Mouse (Mus musculus) thymus, postnatal 0 days (tissue): ENCODE data around the gene Fbxo39. TPM values are rescaled to one million over a fixed set of nuclear protein-coding genes. Genes with fewer than 3 reads are reported as not detected.

Experiments used
- DNase-seq: peaks from one replicate; pipeline ENCODE4 v3.0.0-alpha.2; 2015; ENCODE audit warnings: low spot score
- polyA plus RNA-seq: library from polyadenylated mRNA; unstranded; fragments of >200 nt; fragmentation: Nextera tagmentation; extraction: Ambion mirVana; gene quantifications from 2 replicates; pipeline ENCODE4 v1.2.1, GENCODE M21; 2015

The Fbxo39 gene
- polyA plus RNA-seq, 1 experiment from 2014 or later = 0.16 TPM

- DNase-seq = no peak
Observed at GRCm38 (mm10) chr11:72363523-72364240, 49.4 kb downstream of the Fbxo39 start.

- DNase-seq = no peak
Observed at GRCm38 (mm10) chr11:72364526-72364925, 50.3 kb downstream of the Fbxo39 start.

- DNase-seq = no peak
Observed at GRCm38 (mm10) chr11:72366126-72366525, 51.9 kb downstream of the Fbxo39 start.

GRCm38 (mm10) chr11:72367934-72368674, 53.9 kb downstream of the Fbxo39 start:
- no peak for DNase-seq

Other genes starting within 250 kb of the Fbxo39 start
- gene Pitpnm3, start 178.7 kb upstream of the Fbxo39 start, polyA plus RNA-seq = 0.05 and 0.14 TPM in 2 replicates
- gene Gm43951, start 107.6 kb upstream of the Fbxo39 start, polyA plus RNA-seq = 0.06 and 0.07 TPM in 2 replicates
- 19.2 and 20.7 TPM in 2 replicates for gene 4933427D14Rik, start 107.0 kb upstream of the Fbxo39 start, polyA plus RNA-seq
- 148 and 164 TPM in 2 replicates for gene Txndc17, start 106.9 kb upstream of the Fbxo39 start, polyA plus RNA-seq
- 50.1 and 52.1 TPM in 2 replicates for gene Med31, start 98.9 kb upstream of the Fbxo39 start, polyA plus RNA-seq
- not detected in 2 replicates for gene Slc13a5, start 47.2 kb upstream of the Fbxo39 start, polyA plus RNA-seq
- gene Xaf1, start 12.8 kb upstream of the Fbxo39 start, polyA plus RNA-seq = 65.3 and 68.3 TPM in 2 replicates
- gene Tekt1, start 48.0 kb downstream of the Fbxo39 start, polyA plus RNA-seq = 0.60 and 0.62 TPM in 2 replicates
- gene Smtnl2, start 97.3 kb downstream of the Fbxo39 start, polyA plus RNA-seq = 3.3 and 4.1 TPM in 2 replicates
- gene Ggt6, start 121.1 kb downstream of the Fbxo39 start, polyA plus RNA-seq = 1.0 and 1.1 TPM in 2 replicates
- 124 and 128 TPM in 2 replicates for gene Mybbp1a, start 126.9 kb downstream of the Fbxo39 start, polyA plus RNA-seq
- gene Spns2, start 175.5 kb downstream of the Fbxo39 start, polyA plus RNA-seq = 1.4 and 1.5 TPM in 2 replicates
- 6.4 and 7.6 TPM in 2 replicates for gene Spns3, start 236.1 kb downstream of the Fbxo39 start, polyA plus RNA-seq